Mouse (Mus musculus): ENCODE results near the gene Pde4b.

- TF ChIP-seq HCFC1 (IDR thresholded peaks at IDR 0.05; ENCODE audit: borderline replicate concordance, insufficient read depth, low read length) (no peak), MAFK (IDR thresholded peaks at IDR 0.05; ENCODE audit: insufficient read depth, low read depth, low read length) (no peak), ZC3H11A (IDR thresholded peaks at IDR 0.05; ENCODE audit: borderline replicate concordance, low read depth, low read length) (no peak), ZNF384 (IDR thresholded peaks at IDR 0.05; ENCODE audit: low read depth, low read length) (no peak)
Observed at GRCm38 (mm10) chr4:102408938-102409337, 321.6 kb downstream of the Pde4b start.
